Mouse (Mus musculus) heart, postnatal 36 days (tissue): Measurements from ENCODE around the gene Eef2. TPM values are rescaled to one million over a fixed set of nuclear protein-coding genes. Genes with fewer than 3 reads are reported as not detected.
A peak's percentile ranks its signal among the peaks of the same experiment; 100 is the strongest.
"Not testable (repeated sequence)": the region's sequence is repeated elsewhere in the genome, so short reads cannot be mapped to it uniquely, and the experiment has no call there.

ENCODE experiments used
- DNase-seq, 2 experiments: peaks; one replicate each; pipeline ENCODE4 v3.0.0; 2021 to 2022
- intact Hi-C: fragments of 180-260 bp; cut with DNase I; formaldehyde crosslinking; loops from one replicate; pipeline ENCODE4 v1.15.1; 2025
- total RNA-seq, 2 experiments: library from RNA; stranded (reverse); gene quantifications; 2 replicates each; pipeline ENCODE4 v1.2.3; 2021

Eef2 gene
- total RNA-seq, 2 experiments from 2014 or later = 1,005 to 1,085 TPM

DNA sequence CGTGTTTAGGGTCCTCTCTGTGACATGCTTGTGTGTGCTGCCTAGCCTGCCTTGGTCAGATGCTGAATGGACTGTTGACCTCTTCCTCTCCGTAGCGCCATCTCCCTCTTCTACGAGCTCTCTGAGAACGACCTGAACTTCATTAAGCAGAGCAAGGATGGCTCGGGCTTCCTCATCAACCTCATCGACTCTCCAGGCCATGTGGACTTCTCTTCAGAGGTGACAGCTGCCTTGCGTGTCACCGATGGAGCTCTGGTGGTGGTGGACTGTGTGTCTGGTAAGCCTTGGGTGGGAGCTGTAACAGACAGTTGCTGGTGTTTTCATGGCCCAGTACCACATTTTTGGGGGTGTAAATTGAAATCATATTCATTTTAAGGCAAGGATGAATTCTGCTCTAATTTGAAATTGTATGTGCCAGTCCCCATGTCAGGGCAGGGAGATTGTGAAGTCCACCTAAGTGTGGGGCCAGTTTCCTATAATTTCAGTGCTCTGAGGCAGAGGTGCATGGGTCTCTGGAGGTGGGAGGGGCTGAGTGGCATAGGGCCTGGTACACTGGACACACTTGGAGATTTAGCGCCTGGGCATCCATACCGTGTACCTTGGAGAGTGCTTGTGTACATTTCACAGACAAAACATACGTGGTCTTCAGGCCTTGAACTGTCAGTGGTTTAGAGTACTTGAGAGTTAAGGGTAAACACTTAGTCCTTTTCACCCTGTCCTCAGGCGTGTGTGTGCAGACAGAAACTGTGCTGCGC, 1.7 kb downstream of the Eef2 start:
- DNase-seq = no peak
- intact Hi-C loops = loop anchor here (5.0 kb wide), 1 partner anchor 41 kb away; the partner anchor contains the start of gene Zbtb7a

DNA sequence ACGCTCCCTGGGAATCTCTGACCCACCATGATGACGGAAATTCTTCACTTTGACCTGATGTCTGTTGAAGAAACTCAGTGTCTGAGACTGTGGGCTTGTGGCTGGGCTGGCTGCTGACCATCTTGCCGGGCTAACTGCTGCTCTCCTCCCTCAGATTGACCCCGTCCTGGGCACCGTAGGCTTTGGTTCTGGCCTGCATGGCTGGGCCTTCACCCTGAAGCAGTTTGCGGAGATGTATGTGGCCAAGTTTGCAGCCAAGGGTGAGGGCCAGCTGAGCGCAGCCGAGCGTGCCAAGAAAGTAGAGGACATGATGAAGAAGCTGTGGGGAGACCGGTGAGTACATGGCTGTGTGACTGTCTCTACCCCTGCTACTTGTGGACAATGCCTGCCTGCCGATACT, 2.5 kb downstream of the Eef2 start:
- DNase-seq = no peak
- intact Hi-C loops = loop anchor here (5.0 kb wide), 1 partner anchor 42 kb away; the partner anchor contains the start of gene Zbtb7a

DNA sequence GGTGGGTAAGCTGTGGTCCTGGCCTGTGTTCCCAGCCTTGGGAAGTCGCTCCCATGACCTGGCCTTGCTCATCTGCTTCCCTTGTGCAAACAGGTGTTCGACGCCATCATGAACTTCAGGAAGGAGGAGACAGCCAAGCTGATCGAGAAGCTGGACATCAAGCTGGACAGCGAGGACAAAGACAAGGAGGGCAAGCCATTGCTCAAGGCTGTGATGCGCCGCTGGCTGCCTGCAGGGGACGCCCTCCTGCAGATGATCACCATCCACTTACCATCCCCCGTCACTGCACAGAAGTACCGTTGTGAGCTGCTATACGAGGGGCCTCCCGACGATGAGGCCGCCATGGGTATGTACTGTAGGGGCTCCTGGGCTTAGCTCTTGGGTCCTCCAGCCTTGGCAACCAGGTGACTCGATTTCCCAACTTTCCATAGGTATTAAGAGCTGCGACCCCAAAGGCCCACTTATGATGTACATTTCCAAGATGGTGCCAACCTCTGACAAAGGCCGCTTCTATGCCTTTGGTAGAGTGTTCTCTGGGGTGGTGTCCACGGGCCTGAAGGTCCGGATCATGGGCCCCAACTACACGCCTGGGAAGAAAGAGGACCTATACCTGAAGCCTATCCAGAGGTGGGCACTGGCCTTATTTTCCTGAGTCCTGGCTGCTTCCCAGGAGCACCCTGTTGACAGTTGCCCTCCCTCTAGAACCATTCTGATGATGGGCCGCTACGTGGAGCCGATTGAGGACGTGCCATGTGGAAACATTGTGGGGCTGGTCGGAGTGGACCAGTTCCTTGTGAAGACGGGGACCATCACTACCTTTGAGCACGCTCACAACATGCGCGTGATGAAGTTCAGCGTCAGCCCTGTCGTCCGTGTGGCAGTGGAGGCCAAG, 3.3 kb downstream of the Eef2 start:
- intact Hi-C loops = loop anchor here (5.0 kb wide), 1 partner anchor 42 kb away; the partner anchor contains the start of gene Zbtb7a
- DNase-seq = no peak

DNA sequence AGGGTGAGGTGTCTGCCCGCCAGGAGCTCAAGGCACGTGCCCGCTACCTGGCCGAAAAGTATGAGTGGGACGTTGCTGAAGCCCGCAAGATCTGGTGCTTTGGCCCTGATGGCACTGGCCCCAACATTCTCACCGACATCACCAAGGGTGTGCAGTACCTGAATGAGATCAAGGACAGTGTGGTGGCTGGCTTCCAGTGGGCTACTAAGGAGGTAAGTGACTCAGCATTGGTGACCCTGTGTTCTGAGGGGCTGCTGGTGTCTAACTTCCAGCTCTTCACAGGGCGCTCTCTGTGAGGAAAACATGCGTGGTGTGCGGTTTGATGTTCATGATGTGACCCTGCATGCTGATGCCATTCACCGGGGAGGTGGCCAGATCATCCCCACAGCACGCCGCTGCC, 4.5 kb downstream of the Eef2 start:
- intact Hi-C loops = no loop called here
- no peak for DNase-seq

DNA sequence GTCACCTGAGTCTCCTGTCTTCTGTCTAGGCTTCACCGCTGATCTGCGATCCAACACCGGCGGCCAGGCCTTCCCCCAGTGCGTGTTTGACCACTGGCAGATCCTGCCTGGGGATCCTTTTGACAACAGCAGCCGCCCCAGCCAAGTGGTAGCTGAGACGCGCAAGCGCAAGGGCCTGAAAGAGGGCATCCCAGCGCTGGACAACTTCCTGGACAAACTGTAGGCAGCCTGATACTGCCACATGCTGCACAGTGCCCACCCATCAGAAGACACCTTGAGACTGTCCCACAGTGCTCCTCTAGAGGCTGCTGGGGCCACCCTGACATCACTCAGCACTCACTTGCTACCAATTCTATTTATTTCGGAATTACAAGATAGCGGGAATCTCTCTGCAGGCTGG, 5.4 kb downstream of the Eef2 start:
- DNase-seq, intact Hi-C loops: not testable (repeated sequence)

DNA sequence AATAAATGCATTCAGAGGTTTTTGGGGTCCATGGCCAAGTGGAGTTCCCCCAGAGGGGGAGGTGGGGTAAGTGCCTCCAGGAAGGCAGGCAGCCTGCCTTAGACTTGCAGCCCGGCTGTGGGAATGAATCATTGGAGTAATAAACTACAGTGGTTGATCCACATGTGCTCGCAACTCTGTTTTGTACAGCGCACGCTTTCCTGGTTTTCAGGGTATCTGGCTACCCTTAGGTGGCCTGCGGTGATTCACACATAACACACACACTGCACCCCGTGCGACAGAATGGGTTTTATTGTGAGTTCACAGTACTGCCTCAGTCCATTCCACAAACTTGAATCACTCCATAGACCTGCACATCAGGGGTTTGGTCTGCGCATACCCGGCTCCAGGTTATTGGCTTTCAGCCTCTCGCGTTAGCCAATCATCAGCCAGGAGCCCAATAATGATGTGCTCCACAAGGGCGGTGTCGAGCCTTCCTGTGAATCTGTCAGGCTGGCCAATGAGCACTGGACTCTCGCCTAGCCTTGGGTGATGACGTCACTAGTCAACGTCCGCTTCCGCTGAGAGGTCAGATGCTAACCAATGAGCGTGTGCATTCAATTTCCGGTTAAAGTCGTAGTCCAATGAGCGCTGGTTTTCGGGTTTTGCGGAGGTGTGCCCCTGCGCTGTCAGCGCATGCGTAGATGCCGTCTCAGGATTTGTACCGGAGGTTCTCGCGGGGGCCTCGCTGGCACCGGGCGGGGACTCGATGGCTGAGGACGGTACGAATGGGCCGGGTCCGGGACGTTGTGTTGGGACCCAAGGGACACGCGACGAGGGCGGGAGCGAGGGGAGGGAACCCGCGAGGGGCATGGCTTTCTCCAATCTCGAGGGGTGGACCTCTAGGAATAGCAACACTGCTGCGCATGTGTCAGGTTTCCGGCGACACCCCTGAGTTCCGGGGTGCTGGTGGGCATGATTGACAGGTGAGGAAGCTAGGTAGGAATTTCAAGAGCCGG, 6.2 kb downstream of the Eef2 start, which contains the start of gene Dapk3:
Dapk3 (plus strand) TSS at position 670 of the 998 bp plus-strand sequence.
- DNase-seq = peak; percentile 90 to 96
- intact Hi-C loops = no loop called here

DNA sequence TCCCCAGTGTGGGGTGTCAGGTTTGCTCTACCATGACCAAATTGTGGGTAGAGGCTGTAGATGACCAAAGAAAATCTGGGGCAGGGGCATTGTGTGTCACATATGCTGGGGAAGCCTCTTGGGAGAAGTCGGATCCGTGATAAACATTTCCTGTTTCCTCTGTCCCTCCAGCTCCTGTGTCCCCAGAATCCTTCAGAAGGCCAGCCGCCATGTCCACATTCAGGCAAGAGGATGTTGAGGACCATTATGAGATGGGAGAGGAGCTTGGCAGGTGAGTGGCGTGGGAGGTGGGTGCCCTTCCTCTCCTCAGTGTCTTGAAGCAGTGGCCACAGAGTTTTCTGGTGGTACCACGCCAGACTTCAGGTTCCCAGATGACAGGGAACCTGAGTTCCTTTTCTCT, 7.4 kb downstream of the Eef2 start, which contains the start of gene 4930442H23Rik:
4930442H23Rik (minus strand) TSS at position 45 of the 400 bp plus-strand sequence.
- intact Hi-C loops = no loop called here
- no peak for DNase-seq

DNA sequence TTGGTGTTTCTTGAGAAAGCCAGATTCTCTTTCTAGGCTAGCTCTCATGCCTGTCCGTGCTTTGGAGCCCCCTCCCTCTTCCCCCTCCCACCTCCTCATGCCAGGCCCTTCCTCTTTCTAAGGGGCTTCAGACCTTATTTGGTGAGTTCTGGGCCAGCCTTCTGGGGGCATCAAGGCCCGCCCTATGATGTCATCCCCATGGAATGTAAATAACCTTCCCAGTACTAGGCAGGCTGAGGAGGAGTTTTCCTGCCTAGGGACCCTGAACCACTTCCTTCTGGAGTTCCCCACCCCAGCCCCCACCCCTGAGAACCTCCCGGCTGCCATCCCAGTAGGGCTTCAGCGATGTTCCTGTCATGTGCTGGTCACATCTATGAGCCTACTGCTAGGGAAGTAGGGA, 8.3 kb downstream of the Eef2 start:
- DNase-seq = no peak
- intact Hi-C loops = no loop called here

DNA sequence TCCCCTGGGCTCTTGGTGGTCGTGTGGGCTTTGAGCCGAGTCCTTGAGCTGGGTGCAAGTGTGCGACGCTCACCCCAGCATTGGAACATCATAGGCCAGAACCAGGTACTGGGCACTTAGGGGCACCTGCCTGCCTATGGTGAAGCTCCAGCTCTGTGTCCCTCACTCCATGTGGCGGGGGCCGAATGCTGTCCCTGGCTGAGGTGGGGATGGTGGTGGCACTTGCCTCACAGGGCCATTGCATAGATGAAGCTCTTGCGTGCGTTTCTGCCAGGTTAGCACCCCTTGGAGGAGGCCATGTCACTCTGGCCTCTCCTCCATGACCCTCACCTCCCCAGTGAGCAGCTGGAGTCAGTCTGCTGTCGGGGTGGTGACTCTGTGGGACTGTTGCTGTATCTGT, 10.7 kb downstream of the Eef2 start:
- intact Hi-C loops = no loop called here
- DNase-seq = no peak

DNA sequence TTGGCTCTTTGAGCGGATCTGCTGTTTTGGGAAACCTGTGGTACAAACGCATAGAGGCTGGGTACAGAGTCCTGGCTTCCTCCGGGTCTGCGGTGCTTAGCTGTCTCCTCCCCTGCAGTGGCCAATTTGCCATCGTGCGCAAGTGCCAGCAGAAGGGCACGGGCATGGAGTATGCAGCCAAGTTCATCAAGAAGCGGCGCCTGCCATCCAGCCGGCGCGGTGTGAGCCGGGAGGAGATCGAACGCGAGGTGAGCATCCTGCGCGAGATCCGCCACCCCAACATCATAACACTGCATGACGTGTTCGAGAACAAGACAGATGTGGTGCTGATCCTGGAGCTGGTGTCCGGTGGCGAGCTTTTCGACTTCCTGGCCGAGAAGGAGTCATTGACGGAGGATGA, 13.4 kb downstream of the Eef2 start:
- intact Hi-C loops = loop anchor here (10.0 kb wide), 1 partner anchor 255 kb away; no protein-coding TSS in a partner anchor
- no peak for DNase-seq

DNA sequence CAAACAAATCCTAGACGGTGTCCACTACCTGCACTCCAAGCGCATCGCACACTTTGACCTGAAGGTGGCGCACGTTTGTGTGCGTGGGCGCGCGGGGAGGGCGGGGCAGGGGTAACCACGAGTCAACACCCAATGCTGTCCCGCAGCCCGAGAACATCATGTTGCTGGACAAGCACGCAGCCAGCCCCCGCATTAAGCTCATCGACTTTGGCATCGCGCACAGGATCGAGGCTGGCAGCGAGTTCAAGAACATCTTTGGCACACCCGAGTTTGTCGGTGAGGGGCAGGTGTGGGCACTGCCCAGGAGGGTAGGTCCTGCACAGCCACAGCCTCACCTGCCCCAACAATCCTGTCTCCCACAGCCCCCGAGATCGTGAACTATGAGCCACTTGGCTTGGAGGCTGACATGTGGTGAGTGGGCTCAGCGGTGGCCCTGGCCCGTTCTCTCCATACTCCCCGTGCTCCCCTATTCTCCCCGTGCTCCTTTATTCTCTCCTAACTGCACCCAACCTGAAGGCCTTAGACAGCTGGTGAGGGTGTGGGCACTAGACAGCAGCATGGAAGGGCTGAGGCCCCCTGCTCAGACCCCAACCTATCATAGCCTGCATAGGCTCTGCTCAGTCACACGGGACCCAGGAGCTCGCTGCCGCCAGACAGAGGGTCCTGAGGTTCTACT, 13.9 kb downstream of the Eef2 start:
- no peak for DNase-seq
- intact Hi-C loops = loop anchor here (10.0 kb wide), 1 partner anchor 254 kb away; no protein-coding TSS in a partner anchor

DNA sequence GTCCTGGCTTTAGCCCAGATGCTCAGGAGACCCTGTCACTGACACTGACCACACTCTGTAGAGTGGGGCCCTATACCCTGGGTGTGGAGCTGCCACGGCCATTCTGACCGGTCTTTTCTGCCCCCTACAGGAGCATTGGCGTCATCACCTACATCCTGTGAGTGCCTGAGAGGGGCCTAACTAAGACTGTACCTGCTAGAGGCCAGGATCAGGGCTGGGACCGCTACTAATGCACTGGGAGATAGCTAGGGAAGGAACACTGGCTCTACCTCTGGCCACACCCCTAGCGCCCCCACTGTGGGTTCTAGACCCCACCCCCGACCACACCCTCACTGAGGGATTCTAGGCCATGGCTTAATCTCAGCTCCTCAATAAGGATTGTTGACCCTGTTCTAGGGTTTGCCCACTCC, 14.5 kb downstream of the Eef2 start:
- DNase-seq = no peak
- intact Hi-C loops = loop anchor here (10.0 kb wide), 1 partner anchor 254 kb away; no protein-coding TSS in a partner anchor

DNA sequence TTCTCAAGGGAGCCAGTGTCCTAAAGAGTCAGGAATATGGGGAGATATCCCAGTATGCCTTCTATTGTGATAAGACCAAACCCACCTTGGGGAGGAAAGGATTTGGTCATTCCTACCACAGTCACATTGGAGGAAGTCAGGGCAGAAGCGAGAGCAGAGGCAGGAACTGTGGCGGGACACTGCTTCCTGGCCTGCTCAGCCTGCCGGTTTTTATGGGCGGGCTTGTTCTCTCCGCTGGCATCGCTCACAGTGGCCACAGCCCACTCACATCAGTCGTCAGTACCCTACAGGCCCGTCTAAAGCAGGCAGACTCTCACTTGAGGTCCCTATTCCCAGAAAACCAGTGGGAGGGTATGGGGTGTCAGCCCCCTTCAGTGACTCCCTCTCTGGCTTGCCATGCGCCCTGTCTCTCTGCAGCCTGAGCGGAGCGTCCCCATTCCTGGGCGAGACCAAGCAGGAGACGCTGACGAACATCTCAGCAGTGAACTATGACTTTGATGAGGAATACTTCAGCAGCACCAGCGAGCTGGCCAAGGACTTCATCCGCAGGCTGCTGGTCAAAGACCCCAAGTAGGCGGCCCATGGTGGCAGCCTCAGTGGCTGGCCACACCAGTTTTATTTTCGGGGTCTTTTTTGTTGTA, 15.0 kb downstream of the Eef2 start:
- peak in 1 of 2 experiments; percentile 28 for DNase-seq
- intact Hi-C loops = loop anchor here (10.0 kb wide), 1 partner anchor 253 kb away; no protein-coding TSS in a partner anchor

DNA sequence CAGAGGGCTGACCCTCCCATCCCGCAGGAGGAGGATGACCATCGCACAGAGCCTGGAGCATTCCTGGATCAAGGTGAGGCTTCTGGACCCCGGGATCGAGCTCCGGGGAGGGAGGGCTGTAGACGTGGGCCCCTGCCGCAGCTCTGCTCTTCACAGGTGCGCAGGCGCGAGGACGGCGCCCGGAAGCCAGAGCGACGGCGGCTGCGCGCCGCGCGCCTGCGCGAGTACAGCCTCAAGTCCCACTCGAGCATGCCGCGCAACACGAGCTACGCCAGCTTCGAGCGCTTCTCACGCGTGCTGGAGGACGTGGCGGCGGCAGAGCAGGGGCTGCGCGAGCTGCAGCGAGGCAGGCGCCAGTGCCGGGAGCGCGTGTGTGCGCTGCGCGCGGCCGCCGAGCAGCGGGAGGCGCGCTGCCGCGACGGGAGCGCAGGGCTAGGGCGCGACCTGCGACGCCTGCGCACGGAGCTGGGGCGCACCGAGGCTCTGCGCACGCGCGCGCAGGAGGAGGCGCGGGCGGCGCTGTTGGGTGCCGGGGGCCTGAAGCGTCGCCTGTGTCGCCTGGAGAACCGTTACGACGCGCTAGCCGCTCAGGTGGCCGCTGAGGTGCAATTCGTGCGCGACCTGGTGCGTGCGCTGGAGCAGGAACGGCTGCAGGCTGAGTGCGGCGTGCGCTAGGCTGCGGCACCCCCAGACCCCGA, 16.0 kb downstream of the Eef2 start:
- intact Hi-C loops = loop anchor here (10.0 kb wide), 1 partner anchor 252 kb away; no protein-coding TSS in a partner anchor
- peak; percentile 82 to 91 for DNase-seq

DNA sequence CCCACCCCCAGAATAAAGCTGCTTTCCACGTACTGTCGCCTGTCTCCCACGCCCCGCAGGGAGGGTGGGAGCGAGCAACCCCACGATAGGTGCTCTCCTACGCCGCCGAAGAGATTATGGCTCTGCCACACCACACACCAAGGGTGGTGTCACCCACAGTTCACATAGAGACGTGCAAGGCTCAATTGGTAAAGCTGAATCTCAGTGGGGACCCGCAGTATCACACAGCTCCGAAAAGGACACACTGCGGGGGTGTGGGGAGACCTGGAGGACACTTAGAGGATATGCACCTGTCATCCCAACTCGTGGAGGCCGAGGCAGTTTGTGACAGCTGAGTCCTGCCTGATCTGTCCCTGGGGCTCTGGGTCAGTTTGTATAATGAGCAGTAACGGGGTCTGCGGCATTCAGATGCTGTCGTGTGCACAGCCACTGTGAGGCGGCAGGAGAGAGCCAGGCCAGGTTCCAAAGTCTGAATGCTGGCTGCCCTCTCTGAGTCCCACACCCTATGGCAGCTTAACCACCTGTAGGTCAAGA, 16.6 kb downstream of the Eef2 start:
- DNase-seq = peak; percentile 41 to 54
- intact Hi-C loops = loop anchor here (10.0 kb wide), 1 partner anchor 252 kb away; no protein-coding TSS in a partner anchor

DNA sequence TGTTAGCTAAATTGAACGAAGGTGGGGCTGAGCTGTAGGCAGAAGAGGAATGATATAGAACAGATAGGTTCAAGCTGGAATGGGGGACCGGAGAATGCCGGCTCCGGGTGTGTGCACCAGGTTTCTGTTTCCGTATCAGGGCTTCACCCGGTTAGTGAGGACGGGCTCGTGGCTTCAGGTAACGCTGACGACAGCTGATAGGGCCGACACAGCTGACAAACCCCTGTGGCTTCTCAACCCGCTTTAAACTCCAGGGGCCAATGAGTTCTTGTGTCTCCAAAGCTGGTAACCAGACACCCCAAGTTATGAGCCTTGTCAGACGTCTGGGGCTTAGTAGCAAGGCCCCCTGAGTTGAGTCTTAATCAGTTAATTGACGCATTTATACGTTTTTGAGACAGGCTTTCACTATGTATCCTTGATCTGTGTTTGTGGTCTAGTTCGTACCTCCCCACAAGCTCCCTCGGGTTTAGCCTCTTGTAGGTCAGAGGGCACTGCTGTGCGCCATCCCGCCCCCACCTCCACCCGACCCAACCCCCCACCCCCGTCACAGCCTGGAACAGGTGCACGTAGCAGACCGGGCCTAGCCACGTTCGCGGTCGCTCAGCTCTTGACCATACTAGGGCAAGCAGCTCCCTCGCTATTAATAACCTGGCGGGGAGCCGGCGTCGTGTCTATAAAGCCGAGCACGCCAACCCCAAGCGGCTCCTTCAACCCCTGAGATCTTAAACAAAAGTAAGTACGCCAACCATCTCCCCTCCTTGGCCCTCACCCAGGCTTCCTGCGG, 17.8 kb downstream of the Eef2 start:
- intact Hi-C loops = loop anchor here (10.0 kb wide), 1 partner anchor 251 kb away; no protein-coding TSS in a partner anchor
- DNase-seq = peak; percentile 68 to 70

DNA sequence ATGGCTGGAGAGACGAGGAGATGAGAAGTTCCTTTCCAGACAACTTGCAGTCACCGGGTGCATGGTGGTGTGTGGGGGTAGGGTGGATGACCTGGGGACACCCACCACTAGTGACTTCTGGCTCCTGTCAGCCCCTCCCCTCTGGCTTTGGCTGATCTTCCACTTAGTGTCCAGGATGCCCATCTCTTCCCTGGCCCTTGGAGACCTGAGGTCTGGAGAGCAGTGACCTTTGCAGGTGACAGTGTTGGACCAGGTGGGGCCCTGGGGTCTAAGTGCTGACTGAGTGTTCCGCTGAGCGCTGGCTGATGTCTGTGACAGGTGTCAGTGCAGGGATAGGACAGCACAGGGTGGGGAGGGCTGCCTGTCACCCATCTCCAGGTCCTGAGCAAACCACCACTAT, 18.9 kb downstream of the Eef2 start:
- intact Hi-C loops = loop anchor here (10.0 kb wide), 1 partner anchor 250 kb away; no protein-coding TSS in a partner anchor
- DNase-seq = no peak
